Mouse (Mus musculus): ENCODE results near the gene Tes. TPM values are rescaled to one million over a fixed set of nuclear protein-coding genes. Genes with fewer than 3 reads are reported as not detected.

The Tes gene
- total RNA-seq, 2 experiments from 2014 or later: 4.5 to 5.9 TPM

DNA sequence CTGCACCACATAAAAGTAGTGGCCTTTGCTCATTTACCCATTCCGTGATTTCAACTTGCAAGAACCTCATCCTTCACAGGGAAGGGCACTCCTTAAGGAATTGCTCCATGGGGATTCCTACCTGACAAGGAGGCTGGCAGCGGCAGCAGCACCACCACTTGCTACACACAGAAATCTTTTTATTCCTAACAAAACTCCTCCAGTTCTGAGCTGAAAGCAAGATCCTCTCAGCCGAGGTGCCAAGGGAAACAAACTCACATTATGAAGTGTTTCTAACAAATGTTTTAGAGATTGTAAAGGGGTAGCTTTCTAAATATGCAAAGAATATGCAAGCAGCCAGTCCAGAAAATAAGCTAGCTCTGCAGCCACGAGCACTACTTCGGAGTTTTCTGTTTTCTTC is 49.6 kb downstream of the Tes start:
- Histone ChIP-seq H3K27ac (no peak overlapping the region), H3K4me3 (no peak overlapping the region)
- intact Hi-C loops (cut with DNase I): loop anchor here (5.0 kb wide), 1 partner anchor 38 kb away; no protein-coding TSS in a partner anchor
- no peak for DNase-seq (ENCODE audit: extremely low spot score in 1 of 2, low spot score in 2 of 2)
- no peak for TF ChIP-seq CTCF (IDR thresholded peaks at IDR 0.05)

DNA sequence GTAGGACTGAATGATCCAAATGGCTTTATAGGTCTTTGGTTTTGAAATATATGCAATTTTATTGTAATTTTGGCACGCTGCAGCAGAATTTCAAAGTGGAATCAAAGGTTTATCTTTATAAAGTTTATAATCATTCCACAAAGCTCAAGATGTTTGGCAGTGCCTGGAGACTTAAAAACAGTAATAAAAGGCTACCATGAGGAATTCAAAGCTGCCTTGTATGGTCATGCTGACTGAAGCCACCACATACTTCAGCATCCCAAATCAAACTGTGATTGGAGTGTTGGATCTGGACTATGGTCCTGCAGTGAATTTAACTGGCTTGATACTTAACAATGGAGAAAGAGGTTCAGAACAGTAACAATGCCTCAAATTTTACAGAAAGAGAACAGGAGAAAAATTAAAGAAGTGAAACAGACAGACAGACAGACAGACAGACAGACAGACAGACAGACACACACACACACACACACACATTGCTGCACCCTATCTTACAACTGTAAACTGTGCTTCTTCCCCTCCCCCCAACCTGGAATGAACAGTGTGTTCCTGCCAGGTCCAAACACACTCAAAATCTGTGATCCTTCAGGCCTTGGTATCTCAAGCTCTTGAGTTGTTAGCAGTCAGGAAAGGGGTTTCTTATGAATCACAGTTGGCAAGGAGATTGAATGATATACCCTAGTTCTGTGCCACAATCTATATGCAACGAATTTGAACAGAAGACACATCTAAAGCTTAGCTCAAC is 50.3 kb downstream of the Tes start:
- intact Hi-C loops (cut with DNase I): no loop called here
- no peak for TF ChIP-seq CTCF (IDR thresholded peaks at IDR 0.05)
- H3K27ac ChIP-seq: no peak overlapping the region
- no peak for DNase-seq (ENCODE audit: extremely low spot score in 1 of 2, low spot score in 2 of 2)
- H3K4me3 ChIP-seq: no peak overlapping the region

DNA sequence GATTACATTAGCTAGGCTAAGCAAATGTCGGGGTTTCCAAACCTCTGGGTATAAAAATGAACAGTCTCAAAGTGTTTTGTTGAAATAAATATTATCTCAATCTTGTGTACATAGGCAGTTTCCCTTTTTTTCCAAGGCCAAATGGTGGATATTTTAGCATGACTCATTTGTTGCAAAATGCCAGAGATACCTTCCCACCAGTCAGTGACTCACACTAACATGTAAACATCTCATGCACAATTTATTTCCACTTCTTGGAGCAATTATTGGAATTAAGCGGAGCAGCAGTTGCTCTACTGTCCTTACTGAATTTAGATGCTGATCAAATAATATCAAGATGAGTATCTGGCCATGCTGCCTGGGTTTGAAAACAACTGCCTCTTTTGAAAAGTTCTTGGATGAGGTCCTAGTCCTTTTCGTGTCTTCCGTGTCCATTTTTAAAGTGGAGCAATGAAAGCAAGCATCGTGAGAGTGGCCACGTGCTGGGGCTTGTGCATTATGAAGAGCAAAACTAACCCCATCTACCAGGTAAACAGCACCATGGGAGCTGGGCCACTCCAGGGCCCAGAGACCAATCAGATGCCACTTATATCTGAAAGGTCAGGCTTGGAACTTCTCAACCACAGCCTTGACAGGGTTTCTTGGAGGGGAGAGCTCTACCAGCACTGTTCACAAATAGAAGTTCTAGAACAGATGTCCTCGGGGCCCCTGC is 54.7 kb downstream of the Tes start:
- TF ChIP-seq CTCF (IDR thresholded peaks at IDR 0.05): no peak
- intact Hi-C loops (cut with DNase I): no loop called here
- Histone ChIP-seq H3K4me3 (no peak overlapping the region), H3K27ac (no peak overlapping the region)
- DNase-seq (ENCODE audit: extremely low spot score in 1 of 2, low spot score in 2 of 2): no peak

DNA sequence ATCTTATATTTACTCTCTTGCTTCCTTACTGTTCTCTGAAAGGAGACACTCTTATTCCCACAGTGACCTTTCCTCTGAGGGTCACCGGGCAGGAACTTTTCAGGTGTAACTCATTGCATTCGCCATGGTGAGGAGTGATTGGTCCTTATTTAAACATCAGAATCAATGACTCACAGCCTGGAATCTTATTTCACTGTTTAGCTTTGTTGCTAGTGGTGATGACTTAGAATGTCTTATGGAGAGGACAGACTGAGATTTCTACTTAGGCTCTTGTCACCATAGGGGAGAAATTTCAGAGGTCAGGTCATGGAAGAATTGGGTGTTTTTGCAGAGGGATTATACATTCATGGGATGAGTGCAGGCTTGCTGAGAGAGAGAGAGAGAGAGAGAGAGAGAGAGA is 75.1 kb downstream of the Tes start:
- intact Hi-C loops (cut with DNase I): no loop called here
- DNase-seq (ENCODE audit: extremely low spot score in 1 of 2, low spot score in 2 of 2): no peak
- TF ChIP-seq CTCF (IDR thresholded peaks at IDR 0.05): no peak
- H3K27ac ChIP-seq: no peak overlapping the region
- H3K4me3 ChIP-seq: no peak overlapping the region

DNA sequence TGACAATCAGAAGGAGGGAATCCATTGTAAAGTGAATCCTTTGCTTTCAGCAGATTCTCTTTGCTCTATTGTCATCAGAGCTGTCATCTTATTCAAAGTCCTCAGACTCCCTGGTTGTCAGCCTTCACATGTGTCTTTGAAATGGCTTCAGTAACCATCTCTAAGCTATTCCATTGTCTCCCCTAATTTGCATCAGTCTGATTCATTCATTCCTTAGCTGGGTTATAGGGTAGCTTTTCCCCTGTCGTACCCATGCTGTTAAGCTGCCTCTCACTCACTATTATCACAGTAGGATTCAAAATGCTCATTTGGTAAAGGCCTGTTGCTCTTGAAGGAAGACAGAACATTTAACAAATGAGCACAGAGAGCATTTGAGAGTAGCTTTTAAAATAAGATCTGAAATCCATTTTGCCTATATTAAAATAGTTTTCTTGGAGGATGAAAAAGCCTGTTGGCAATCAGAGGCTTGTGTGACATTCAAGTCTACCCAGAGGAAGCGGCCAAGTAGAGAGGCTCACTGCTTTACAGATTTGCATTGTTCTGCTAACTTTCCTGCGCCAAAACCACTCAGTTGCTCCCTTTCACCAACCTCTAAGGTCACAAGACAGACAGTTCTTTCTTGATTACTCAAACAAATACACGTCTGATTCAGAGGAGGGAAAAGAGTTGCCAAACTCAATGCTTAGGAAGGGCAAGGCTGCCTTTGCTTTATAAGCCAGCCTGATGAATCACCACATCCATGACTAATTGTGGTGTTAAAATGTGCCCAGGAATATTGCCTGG is 77.8 kb downstream of the Tes start:
- peak overlapping the region; percentile 60 for H3K27ac ChIP-seq
- intact Hi-C loops (cut with DNase I): no loop called here
- no peak overlapping the region for H3K4me3 ChIP-seq
- TF ChIP-seq CTCF (IDR thresholded peaks at IDR 0.05): no peak
- peak in 1 of 2 experiments; percentile 19 for DNase-seq (ENCODE audit: extremely low spot score in 1 of 2, low spot score in 2 of 2)

DNA sequence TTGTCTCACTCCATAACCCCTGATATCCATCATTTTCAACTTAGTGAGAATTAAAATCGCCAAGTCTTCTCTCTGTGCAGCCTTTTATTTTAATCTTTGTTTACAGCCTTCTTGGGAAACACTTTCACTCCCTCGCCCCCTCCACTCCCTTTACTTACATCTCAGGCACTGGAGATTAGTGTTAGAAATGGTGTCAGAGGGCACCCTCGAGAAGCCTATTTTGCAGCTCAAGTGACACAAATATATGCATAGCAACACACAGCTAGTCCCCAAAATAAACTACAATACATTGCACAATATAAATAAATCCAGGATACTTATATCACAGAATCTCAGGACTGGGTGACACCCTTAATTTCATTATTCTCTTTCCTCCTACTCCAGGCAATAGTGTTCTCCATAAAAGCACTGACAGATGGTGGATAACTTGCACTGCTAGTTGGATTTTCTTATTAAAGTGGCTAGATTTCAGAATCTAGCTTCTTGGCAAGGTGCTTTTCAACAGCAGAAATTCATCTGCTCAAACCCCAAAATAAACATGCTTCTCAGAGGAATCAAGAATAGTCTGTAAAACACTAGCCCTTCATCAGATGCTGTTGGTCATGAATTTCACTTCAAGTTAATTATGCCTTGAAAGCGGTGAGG is 86.2 kb downstream of the Tes start:
- no peak for TF ChIP-seq CTCF (IDR thresholded peaks at IDR 0.05)
- intact Hi-C loops (cut with DNase I): loop anchor here (2.0 to 5.0 kb wide), 3 partner anchors 36 to 156 kb away; partner anchors contain the start of gene Cav1
- DNase-seq (ENCODE audit: extremely low spot score in 1 of 2, low spot score in 2 of 2): no peak
- Histone ChIP-seq H3K27ac (peak overlapping the region; percentile 63), H3K4me3 (no peak overlapping the region)

DNA sequence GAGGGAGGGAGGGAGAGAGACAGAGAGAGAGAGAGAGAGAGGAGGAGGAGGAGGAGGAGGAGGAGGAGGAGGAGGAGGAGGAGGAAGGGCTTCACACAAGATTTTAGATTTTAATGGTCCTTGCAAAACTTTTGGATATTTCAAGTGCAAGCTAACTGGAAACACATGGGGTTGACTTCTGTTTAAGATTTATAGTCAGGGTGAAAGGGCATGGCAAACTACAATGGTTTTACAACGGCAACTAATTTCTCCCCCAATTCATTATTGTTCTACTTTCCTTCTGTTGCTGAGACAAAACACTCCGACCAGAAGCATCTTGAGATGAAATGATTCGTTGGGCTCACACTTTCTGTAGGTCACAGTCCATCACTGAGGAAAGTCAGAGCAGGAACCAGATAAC is 87.6 kb downstream of the Tes start:
- Histone ChIP-seq H3K4me3 (no peak overlapping the region), H3K27ac (no peak overlapping the region)
- intact Hi-C loops (cut with DNase I): loop anchor here (5.0 kb wide), 2 partner anchors 40 to 155 kb away; partner anchors contain the start of gene Cav1
- DNase-seq (ENCODE audit: extremely low spot score in 1 of 2, low spot score in 2 of 2): no peak
- no peak for TF ChIP-seq CTCF (IDR thresholded peaks at IDR 0.05)

Other genes starting within 250 kb of the Tes start
- gene Tfec, start 166.7 kb upstream of the Tes start, total RNA-seq (2021): not detected
- 10 to 100 TPM; 32.5 to 33.9 TPM for gene Cav2, start 216.0 kb downstream of the Tes start, total RNA-seq (2021)
- 10 to 100 TPM; 17.6 to 20.9 TPM for gene Cav1, start 241.2 kb downstream of the Tes start, total RNA-seq (2021)

All from left cerebral cortex, adult 2 months (tissue).